9 mouse cellular contexts compared by ENCODE assay signal in genomic region chr2:157074772-157075171, GRCm38 (mm10). TPM values are rescaled to one million over a fixed set of nuclear protein-coding genes. Genes with fewer than 3 reads are reported as not detected.
DNase-seq lines count a peak whose midpoint lies in the region; ATAC-seq and TF ChIP-seq lines count a peak whose summit lies in the region.
"Had no signal": no experiment of that assay in that cellular context is flagged by ENCODE, and none has a peak within 500 bp of the region (broad histone marks: within the 10 kb centered on the region; RNA-seq: fewer than 3 reads in every experiment).

No protein-coding gene starts in this region.

- peaks cover 84% of the 10 kb centered on the region for H3K4me1 ChIP-seq in heart, embryonic 13.5 days
- H3K4me1 ChIP-seq in forebrain, postnatal 0 days (ENCODE audit: insufficient read depth): peaks cover 59% of the 10 kb centered on the region

- H3K4me2 ChIP-seq in heart, embryonic 13.5 days: peak overlapping the region; percentile 90
- H3K4me2 ChIP-seq in forebrain, postnatal 0 days (ENCODE audit: low read depth): peak overlapping the region; percentile 94

- no peak for TF ChIP-seq CTCF in forebrain, postnatal 0 days (IDR thresholded peaks at IDR 0.05; ENCODE audit: low read depth)

- no peak for DNase-seq in heart, postnatal 25 days (ENCODE audit: low spot score)
- DNase-seq in cerebellum, postnatal 10 days: peak; percentile 41 to 55
- DNase-seq in forebrain, postnatal 0 days: no peak
- DNase-seq in lung, postnatal 36 days: peak; percentile 70
- DNase-seq in adrenal gland, postnatal 4 days (ENCODE audit: low spot score in 2 of 2): no peak
- DNase-seq in right cerebral cortex, postnatal 14 days: no peak
- no peak for DNase-seq in left cerebral cortex, postnatal 14 days (ENCODE audit: low spot score in 2 of 2)

- no peaks in the 10 kb centered on the region for H3K27me3 ChIP-seq in heart, embryonic 13.5 days (replicated peaks)
- H3K27me3 ChIP-seq in forebrain, postnatal 0 days (ENCODE audit: insufficient read depth, low read length): no peaks in the 10 kb centered on the region

- H3K36me3 ChIP-seq in heart, embryonic 13.5 days: peaks cover 20% of the 10 kb centered on the region
- peaks cover 20% of the 10 kb centered on the region for H3K36me3 ChIP-seq in forebrain, postnatal 0 days (ENCODE audit: insufficient read depth)

- H3K9me3 ChIP-seq in heart, embryonic 13.5 days: no peaks in the 10 kb centered on the region
- no peaks in the 10 kb centered on the region for H3K9me3 ChIP-seq in forebrain, postnatal 0 days (ENCODE audit: low read length)

- H3K4me3 ChIP-seq in heart, embryonic 13.5 days: no peak overlapping the region
- peak overlapping the region; percentile 14; the same call in 1 of the 2 replicates for H3K4me3 ChIP-seq in forebrain, postnatal 0 days (ENCODE audit: low read depth, low read length)

- peak overlapping the region; percentile 70 for H3K9ac ChIP-seq in heart, embryonic 13.5 days
- H3K9ac ChIP-seq in forebrain, postnatal 0 days: 0 out of 2 replicates have a peak overlapping the region, but pooled peaks have one; percentile 31

- intact Hi-C loops in heart, postnatal 25 days (cut with DNase I): loop anchor here (5.0 kb wide), 1 partner anchor 32 kb away; no protein-coding TSS in a partner anchor
- intact Hi-C loops in left cerebral cortex, postnatal 14 days (cut with DNase I): loop anchor here (5.0 kb wide), 2 partner anchors 32 to 197 kb away; no protein-coding TSS in a partner anchor

- 70% methylated on average over 5 of the region's 5 CpGs for WGBS in heart, embryonic 13.5 days
- WGBS in forebrain, postnatal 0 days: 43% methylated on average over 5 of the region's 5 CpGs

- ATAC-seq in heart, embryonic 13.5 days (ENCODE audit: extremely low read depth, insufficient number of reproducible peaks, low FRiP score, low TSS enrichment): no peak
- ATAC-seq in forebrain, postnatal 0 days: no peak

- peak overlapping the region; percentile 74 for H3K27ac ChIP-seq in heart, embryonic 13.5 days (replicated peaks)
- H3K27ac ChIP-seq in forebrain, postnatal 0 days (ENCODE audit: low read depth, low read length): no peak overlapping the region

RNA-seq across cellular contexts. Expression of gene Soga1, which starts 4.3 kb away (rescaled TPM):
- 2.6 TPM in 2 replicates for polyA plus RNA-seq in heart, embryonic 13.5 days (2015; fragmentation: Nextera tagmentation; extraction: Ambion mirVana)
- 10 to 100 TPM; 11.9 to 14.1 TPM for total RNA-seq in heart, postnatal 25 days (2021)
- 80.5 and 93.7 TPM in 2 replicates for total RNA-seq in forebrain, postnatal 0 days (2014; rRNA removed)
- 3.1 and 3.9 TPM in 2 replicates for polyA plus RNA-seq in forebrain, postnatal 0 days (2015; fragmentation: Nextera tagmentation; extraction: Ambion mirVana)
- 10 to 100 TPM; 46.3 to 47.0 TPM for total RNA-seq in adrenal gland, postnatal 4 days (2021)
- 10 to 100 TPM; 38.8 to 41.1 TPM for total RNA-seq in left cerebral cortex, postnatal 14 days (2021)

RNA-seq across cellular contexts. Expression of gene Tldc2, which starts 12.1 kb away (rescaled TPM):
- not detected in 2 replicates for polyA plus RNA-seq in heart, embryonic 13.5 days (2015; fragmentation: Nextera tagmentation; extraction: Ambion mirVana)
- total RNA-seq in heart, postnatal 25 days (2021): not detected
- total RNA-seq in forebrain, postnatal 0 days (2014; rRNA removed): not detected in 2 replicates
- not detected in 2 replicates for polyA plus RNA-seq in forebrain, postnatal 0 days (2015; fragmentation: Nextera tagmentation; extraction: Ambion mirVana)
- not detected for total RNA-seq in adrenal gland, postnatal 4 days (2021)
- not detected for total RNA-seq in left cerebral cortex, postnatal 14 days (2021)
- polyA plus RNA-seq: spleen, adult 2 months had no signal

Comparison
In these comparisons a context has a peak if more than half of its experiments do, and no peak if none do; other contexts are left out.
1. DNase-seq: peak in cerebellum, postnatal 10 days (2 of 2) and lung, postnatal 36 days (single experiment); none in heart, postnatal 25 days (single experiment), forebrain, postnatal 0 days (single experiment), adrenal gland, postnatal 4 days (0 of 2), right cerebral cortex, postnatal 14 days (single experiment) and left cerebral cortex, postnatal 14 days (0 of 2).